Mouse (Mus musculus) spleen, adult 2 months (tissue): Measurements from ENCODE around the gene Wfdc15a.

ENCODE experiments used
- CTCF ChIP-seq: fragments of 200-500 bp; IDR thresholded peaks from 2 replicates; pipeline ENCODE4 v1.5.1; 2011; ENCODE audit warnings: mild to moderate bottlenecking, inconsistent platforms; ENCODE audit not compliant: insufficient read depth, insufficient read length, insufficient replicate concordance; ENCODE audit errors: extremely low read depth
- POLR2A ChIP-seq: fragments of 200-500 bp; IDR thresholded peaks from 2 replicates; pipeline ENCODE4 v1.6.1; 2011; ENCODE audit warnings: low read depth, low read length, inconsistent platforms

DNA sequence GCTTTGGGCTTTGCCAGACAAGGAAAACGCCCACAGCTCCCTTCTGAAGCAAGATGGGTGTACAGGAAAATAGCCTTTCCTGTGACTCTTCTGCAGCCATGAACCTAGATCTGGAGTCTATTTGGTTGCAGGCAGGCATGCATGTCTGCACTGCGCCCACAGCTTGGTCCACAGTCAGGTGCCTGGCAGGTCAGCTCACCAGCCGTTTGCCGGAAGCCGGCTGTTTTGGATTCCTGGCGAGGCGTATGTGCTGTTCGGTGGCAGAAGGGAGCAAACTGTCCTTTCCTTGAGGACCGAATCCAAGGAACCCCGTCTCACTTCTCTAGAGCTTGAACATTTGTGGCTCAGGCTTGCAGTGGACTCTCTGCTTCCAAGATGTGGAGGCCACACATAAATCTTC lies 45.9 kb downstream of the Wfdc15a start:
- TF ChIP-seq POLR2A (no peak), CTCF (no peak)
